Mouse (Mus musculus) kidney, embryonic 14.5 days (tissue): ENCODE results near the gene Espnl. TPM values are rescaled to one million over a fixed set of nuclear protein-coding genes. Genes with fewer than 3 reads are reported as not detected.

ENCODE experiments used
- ATAC-seq: fragments of 200-750 bp; cut with Nextera tagmentation; 2 replicates; pipeline ENCODE4 v1.8.0; 2017; ENCODE audit warnings: moderate number of reproducible peaks, mild to moderate bottlenecking, moderate TSS enrichment, moderate library complexity; ENCODE audit not compliant: low FRiP score, low TSS enrichment
- H3K27ac ChIP-seq: fragments of 300-500 bp; sonication (generic); 2 replicates; pipeline ENCODE4 v1.5.1; 2014; ENCODE audit warnings: low read depth, mild to moderate bottlenecking, low read length, moderate library complexity, mixed read lengths
- H3K27me3 ChIP-seq: fragments of 300-500 bp; sonication (generic); 2 replicates; pipeline ENCODE4 v1.6.1; 2014; ENCODE audit warnings: mild to moderate bottlenecking, low read length; ENCODE audit not compliant: control insufficient read depth, insufficient read depth
- H3K36me3 ChIP-seq: fragments of 300-500 bp; sonication (generic); 2 replicates; pipeline ENCODE4 v1.6.1; 2014; ENCODE audit warnings: low read length, mixed read lengths; ENCODE audit not compliant: control insufficient read depth, insufficient read depth
- H3K4me1 ChIP-seq: fragments of 300-500 bp; sonication (generic); 2 replicates; pipeline ENCODE4 v1.6.1; 2014; ENCODE audit warnings: low read length, mixed read lengths; ENCODE audit not compliant: control insufficient read depth, insufficient read depth
- H3K4me2 ChIP-seq: fragments of 300-500 bp; sonication (generic); replicated peaks from 2 replicates; pipeline ENCODE4 v1.6.1; 2014; ENCODE audit warnings: low read depth, mild to moderate bottlenecking, low read length
- H3K4me3 ChIP-seq: fragments of 300-500 bp; sonication (generic); 2 replicates; pipeline ENCODE4 v1.5.1; 2014; ENCODE audit warnings: mild to moderate bottlenecking, low read length
- H3K9ac ChIP-seq: fragments of 300-500 bp; sonication (generic); 2 replicates; pipeline ENCODE4 v1.6.1; 2014; ENCODE audit warnings: low read depth, mild to moderate bottlenecking, low read length, moderate library complexity
- H3K9me3 ChIP-seq: fragments of 300-500 bp; sonication (generic); 2 replicates; pipeline ENCODE4 v1.6.1; 2016; ENCODE audit warnings: low read length; ENCODE audit not compliant: control insufficient read depth
- WGBS: fragments of 180-500 bp; shearing (Covaris S2); extraction: QIAGEN DNeasy Blood & Tissue Kit; methylation state at CpG from one replicate; pipeline ENCODE4 v1.1.7; 2014; 5-methylcytosine and 5-hydroxymethylcytosine counted together
- polyA plus RNA-seq: library from polyadenylated mRNA; unstranded; fragments of >200 nt; fragmentation: Nextera tagmentation; extraction: Ambion mirVana; gene quantifications from 2 replicates; pipeline ENCODE4 v1.2.1, GENCODE M21; 2014

Gene Espnl
- polyA plus RNA-seq, 1 experiment from 2014 or later, result not detected

DNA sequence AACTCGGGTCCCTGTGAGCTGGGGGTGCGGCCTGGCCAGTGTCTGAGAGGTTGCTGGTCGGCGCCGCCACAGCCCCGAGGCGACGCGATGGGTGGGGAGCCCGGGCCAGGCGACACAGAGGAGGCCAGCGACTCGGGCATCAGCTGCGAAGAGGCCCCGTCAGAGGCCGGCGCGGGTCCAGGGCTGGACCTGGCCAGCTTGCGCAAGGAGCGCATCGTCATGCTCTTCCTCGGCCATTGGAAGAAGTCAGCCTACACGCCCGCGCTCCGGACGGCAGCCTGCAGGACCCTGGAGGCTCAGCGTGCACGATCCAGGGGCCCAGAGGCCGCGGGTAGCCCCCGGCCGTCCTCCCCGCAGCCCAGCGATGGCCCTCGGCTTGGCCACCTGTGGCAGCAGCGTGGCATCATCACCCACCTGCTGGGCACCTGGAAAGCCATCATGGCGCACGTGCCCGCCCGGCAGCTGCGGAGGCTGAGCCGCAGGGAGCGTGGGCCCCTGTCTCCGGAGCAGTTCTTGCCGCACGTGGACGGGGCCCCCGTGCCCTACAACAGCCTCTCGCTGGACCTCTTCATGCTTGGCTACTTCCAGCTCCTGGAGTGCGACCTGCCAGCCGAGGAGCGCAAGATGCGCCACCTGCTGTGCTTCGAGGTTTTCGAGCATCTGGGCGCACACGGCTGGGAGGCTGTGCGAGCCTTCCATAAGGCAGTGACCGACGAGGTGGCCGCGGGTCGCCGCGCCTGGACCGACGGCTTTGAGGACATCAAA lies 23.2 kb downstream of the Espnl start:
- Histone ChIP-seq H3K4me3 (peak overlapping the region; percentile 27), H3K36me3 (no peaks in the 10 kb centered on the region), H3K27me3 (peaks cover 40% of the 10 kb centered on the region), H3K4me1 (no peaks in the 10 kb centered on the region), H3K9ac (no peak overlapping the region; the same call in 1 of the 2 replicates), H3K27ac (no peak overlapping the region), H3K4me2 (peak overlapping the region; percentile 40), H3K9me3 (no peaks in the 10 kb centered on the region)
- WGBS, result 6% methylated on average over 66 of the region's 68 CpGs
- peak; percentile 74; the same call in 1 of the 2 replicates for ATAC-seq

- H3K36me3 ChIP-seq, result no peaks in the 10 kb centered on the region
- H3K9ac ChIP-seq, result no peak overlapping the region
- no peaks in the 10 kb centered on the region for H3K9me3 ChIP-seq
- peak; percentile 81 for ATAC-seq
- peaks cover 40% of the 10 kb centered on the region for H3K27me3 ChIP-seq
- no peaks in the 10 kb centered on the region for H3K4me1 ChIP-seq
- 34% methylated on average over 3 of the region's 3 CpGs for WGBS
- H3K4me2 ChIP-seq, result no peak overlapping the region
- no peak overlapping the region for H3K27ac ChIP-seq
- no peak overlapping the region for H3K4me3 ChIP-seq
These were observed 25.0 kb downstream of the Espnl start for GRCm38 (mm10) chr1:91346892-91347291.

- no peaks in the 10 kb centered on the region for H3K4me1 ChIP-seq
- no peak within 1 kb of the TSS for H3K4me3 ChIP-seq
- no peak within 1 kb of the TSS for H3K27ac ChIP-seq
- WGBS, result 61% methylated on average over 4 of the region's 4 CpGs
- H3K9me3 ChIP-seq, result no peaks in the 10 kb centered on the region
- no peak for ATAC-seq
- H3K27me3 ChIP-seq, result peaks cover 13% of the 10 kb centered on the region
- H3K4me2 ChIP-seq, result no peak within 1 kb of the TSS
- no peaks in the 10 kb centered on the region for H3K36me3 ChIP-seq
- H3K9ac ChIP-seq, result no peak within 1 kb of the TSS
These were observed 29.0 kb downstream of the Espnl start, which contains the start of gene Klhl30 for GRCm38 (mm10) chr1:91350841-91351240. Klhl30 (plus strand) TSS chr1:91351016.

DNA sequence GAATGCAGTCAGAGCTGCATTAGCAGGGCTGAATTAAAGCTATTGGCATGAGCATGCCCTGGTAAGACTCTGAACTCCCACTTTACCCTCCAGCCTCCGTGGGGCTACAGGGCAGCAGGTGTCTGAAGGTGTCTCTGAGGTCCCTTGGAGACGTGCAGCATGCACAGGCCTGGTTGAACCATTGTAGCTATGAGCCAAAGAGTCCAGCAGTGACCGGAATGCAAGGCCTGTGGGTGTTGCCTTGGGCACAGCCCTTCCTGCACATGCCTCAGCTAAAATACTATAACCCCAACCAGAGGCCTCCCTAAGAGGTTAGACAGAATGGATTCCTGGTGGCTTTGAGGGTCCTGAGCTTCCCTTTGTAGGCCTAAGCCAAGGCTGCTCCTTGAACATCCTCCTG lies 29.4 kb downstream of the Espnl start:
- Histone ChIP-seq H3K27ac (no peak overlapping the region), H3K36me3 (no peaks in the 10 kb centered on the region), H3K9ac (no peak overlapping the region), H3K27me3 (peaks cover 8% of the 10 kb centered on the region), H3K4me2 (no peak overlapping the region), H3K9me3 (no peaks in the 10 kb centered on the region), H3K4me1 (no peaks in the 10 kb centered on the region), H3K4me3 (no peak overlapping the region)
- no peak for ATAC-seq
- WGBS, result 67% methylated on average over 3 of the region's 3 CpGs

GRCm38 (mm10) chr1:91352277-91352676 lies 30.4 kb downstream of the Espnl start:
- WGBS, result 85% methylated on average over 2 of the region's 2 CpGs

GRCm38 (mm10) chr1:91356105-91356504 lies 34.2 kb downstream of the Espnl start:
- Histone ChIP-seq H3K36me3 (no peaks in the 10 kb centered on the region), H3K4me1 (no peaks in the 10 kb centered on the region), H3K4me3 (no peak overlapping the region), H3K9ac (no peak overlapping the region), H3K27ac (no peak overlapping the region), H3K9me3 (no peaks in the 10 kb centered on the region), H3K4me2 (no peak overlapping the region), H3K27me3 (no peaks in the 10 kb centered on the region)
- WGBS, result 83% methylated on average over 11 of the region's 11 CpGs
- no peak for ATAC-seq

More at GRCm38 (mm10) chr1:91352277-91352676, 30.4 kb downstream of the Espnl start:
- Histone ChIP-seq H3K4me1 (no peaks in the 10 kb centered on the region), H3K4me3 (no peak overlapping the region), H3K9me3 (no peaks in the 10 kb centered on the region), H3K9ac (no peak overlapping the region), H3K4me2 (no peak overlapping the region), H3K36me3 (no peaks in the 10 kb centered on the region), H3K27me3 (no peaks in the 10 kb centered on the region), H3K27ac (no peak overlapping the region)
- ATAC-seq, result no peak

- Histone ChIP-seq H3K4me1 (no peaks in the 10 kb centered on the region), H3K9ac (no peak overlapping the region), H3K4me3 (no peak overlapping the region), H3K4me2 (no peak overlapping the region), H3K9me3 (peaks cover 2% of the 10 kb centered on the region; the same call in 1 of the 2 replicates), H3K36me3 (no peaks in the 10 kb centered on the region), H3K27ac (no peak overlapping the region), H3K27me3 (no peaks in the 10 kb centered on the region)
- 82% methylated on average over 5 of the region's 5 CpGs for WGBS
- ATAC-seq, result no peak
These were observed 40.2 kb downstream of the Espnl start for GRCm38 (mm10) chr1:91362113-91362512.

- peaks cover 2% of the 10 kb centered on the region; the same call in 1 of the 2 replicates for H3K36me3 ChIP-seq
- H3K27ac ChIP-seq, result no peak overlapping the region
- no peaks in the 10 kb centered on the region for H3K4me1 ChIP-seq
- H3K9ac ChIP-seq, result no peak overlapping the region
- H3K4me2 ChIP-seq, result no peak overlapping the region
- H3K9me3 ChIP-seq, result peaks cover 2% of the 10 kb centered on the region; the same call in 1 of the 2 replicates
- ATAC-seq, result no peak
- H3K4me3 ChIP-seq, result no peak overlapping the region
- H3K27me3 ChIP-seq, result no peaks in the 10 kb centered on the region
- WGBS, result 72% methylated on average over 16 of the region's 16 CpGs
These were observed 43.2 kb downstream of the Espnl start for GRCm38 (mm10) chr1:91364822-91365644.
